Mouse (Mus musculus) monocyte, adult 59 days (primary cell): Measurements from ENCODE around the gene 1700086D15Rik. TPM values are rescaled to one million over a fixed set of nuclear protein-coding genes. Genes with fewer than 3 reads are reported as not detected.

Experiments
- total RNA-seq, 2 experiments: library from RNA; stranded (reverse); gene quantifications; one replicate each; pipeline ENCODE4 v1.2.4; 2023

The 1700086D15Rik gene
- not detected for total RNA-seq

GRCm38 (mm10) chr11:65159791-65160190 lies at the start of gene 1700086D15Rik:
1700086D15Rik (minus strand) TSS chr11:65159891.

GRCm38 (mm10) chr11:65162767-65163120 lies 3.1 kb upstream of the 1700086D15Rik start, which contains the start of gene Arhgap44:
Arhgap44 (minus strand) TSS chr11:65162961.

Other genes with a start within 250 kb of the 1700086D15Rik start
- 10 to 100 TPM; 15.1 to 16.3 TPM for gene Elac2, start 180.9 kb downstream of the 1700086D15Rik start, total RNA-seq
- not detected for gene Arhgap44, start 3.1 kb upstream of the 1700086D15Rik start, total RNA-seq
- not detected for gene Myocd, start 110.1 kb upstream of the 1700086D15Rik start, total RNA-seq